Mouse (Mus musculus): ENCODE data around the gene Cntnap2.

DNA sequence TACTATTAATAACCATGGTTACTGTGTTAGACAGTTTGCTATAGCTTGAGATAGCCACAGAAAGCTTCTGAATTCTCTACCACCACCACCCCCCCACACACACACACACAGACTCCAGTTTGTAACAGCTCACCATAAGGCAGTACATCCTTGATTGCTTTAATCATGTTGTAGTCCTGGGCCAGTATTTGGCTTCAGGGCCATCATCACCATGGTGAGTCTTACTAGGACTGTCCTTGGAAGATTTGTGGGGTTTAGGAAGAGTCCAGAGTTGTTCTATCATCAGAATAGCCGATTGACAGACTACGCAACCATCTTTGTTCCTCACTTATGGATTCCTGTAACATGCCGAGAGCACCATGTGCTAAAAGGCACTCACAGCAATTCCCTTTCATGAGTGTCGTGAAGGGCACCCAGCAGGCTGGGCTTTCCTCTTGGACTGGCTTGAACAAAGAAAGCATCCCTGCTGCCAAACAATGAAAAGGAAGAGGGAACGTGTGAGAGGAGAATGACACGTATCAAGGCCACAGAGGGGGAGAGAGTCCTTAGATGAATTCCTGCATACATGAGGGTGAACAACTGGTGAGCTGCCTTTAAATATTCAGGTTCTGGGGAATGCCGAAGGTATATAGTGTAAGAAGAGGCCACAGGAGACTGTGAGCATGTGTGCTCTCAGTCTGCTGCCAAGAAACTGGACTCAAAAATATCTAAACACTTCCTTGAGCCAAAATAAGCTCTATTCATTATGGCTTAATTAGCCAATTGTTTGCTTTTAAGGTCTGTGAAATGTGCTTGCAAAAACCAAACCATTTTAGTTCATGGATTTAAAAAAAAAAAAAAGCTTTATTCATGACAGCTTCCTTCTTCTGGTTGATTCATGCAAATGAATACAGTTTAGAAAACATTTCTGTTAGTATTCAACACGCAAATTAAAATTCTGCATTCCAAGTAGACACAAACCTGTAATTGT lies 2213.7 kb downstream of the Cntnap2 start:
- TF ChIP-seq CTCF (IDR thresholded peaks at IDR 0.05; ENCODE audit: low read depth), result no peak
- no peak for TF ChIP-seq EP300 (IDR thresholded peaks at IDR 0.05; ENCODE audit: low read depth)
